ENCODE assay signal across 33 mouse cellular contexts in genomic region chr11:76936578-76936977, GRCm38 (mm10). TPM values are rescaled to one million over a fixed set of nuclear protein-coding genes. Genes with fewer than 3 reads are reported as not detected.
A peak's percentile ranks its signal among the peaks of the same experiment; 100 is the strongest.
DNase-seq lines count a peak whose midpoint lies in the region; ATAC-seq and TF ChIP-seq lines count a peak whose summit lies in the region.
"Had no signal": no experiment of that assay in that cellular context is flagged by ENCODE, and none has a peak within 500 bp of the region (broad histone marks: within the 10 kb centered on the region; RNA-seq: fewer than 3 reads in every experiment).

No protein-coding gene starts in this region.

- 64% methylated on average over 5 of the region's 5 CpGs for WGBS in heart, adult 2 months
- WGBS in midbrain, postnatal 0 days = 78% methylated on average over 5 of the region's 5 CpGs
- WGBS in midbrain, embryonic 10.5 days = 85% methylated on average over 5 of the region's 5 CpGs
- WGBS in stomach, postnatal 0 days = 64% methylated on average over 5 of the region's 5 CpGs

- H3K9me3 ChIP-seq in midbrain, postnatal 0 days (ENCODE audit: low read length) = no peaks in the 10 kb centered on the region
- no peaks in the 10 kb centered on the region for H3K9me3 ChIP-seq in midbrain, embryonic 10.5 days (replicated peaks)
- no peaks in the 10 kb centered on the region for H3K9me3 ChIP-seq in stomach, postnatal 0 days (ENCODE audit: control insufficient read depth, low read length)
- H3K9me3 ChIP-seq: forebrain, embryonic 13.5 days; heart, embryonic 10.5 days; hindbrain, embryonic 10.5 days; limb, embryonic 15.5 days; liver, embryonic 15.5 days; midbrain, embryonic 15.5 days; neural tube, embryonic 13.5 days had no signal

- no peaks in the 10 kb centered on the region for H3K79me2 ChIP-seq in heart, adult 2 months (replicated peaks; ENCODE audit: control insufficient read depth, insufficient read depth, low read length)

- no peak for ATAC-seq in midbrain, postnatal 0 days (ENCODE audit: low FRiP score)
- ATAC-seq in stomach, postnatal 0 days (ENCODE audit: low FRiP score, low TSS enrichment) = no peak
- ATAC-seq: forebrain, embryonic 13.5 days; midbrain, embryonic 15.5 days had no signal

- H3K4me3 ChIP-seq in heart, adult 2 months = no peak overlapping the region
- H3K4me3 ChIP-seq in layer of hippocampus, adult 2 months = no peak overlapping the region
- H3K4me3 ChIP-seq in midbrain, postnatal 0 days (ENCODE audit: low read depth, low read length) = no peak overlapping the region
- no peak overlapping the region for H3K4me3 ChIP-seq in midbrain, embryonic 10.5 days
- no peak overlapping the region for H3K4me3 ChIP-seq in stomach, postnatal 0 days (ENCODE audit: low read depth, low read length)
- H3K4me3 ChIP-seq: embryonic facial prominence, embryonic 12.5 days; erythroblast, embryonic 14.5 days; forebrain, embryonic 13.5 days; gastrocnemius, adult 2 months; heart, embryonic 10.5 days; hindbrain, embryonic 10.5 days; limb, embryonic 15.5 days; liver, embryonic 15.5 days; midbrain, embryonic 15.5 days; myocyte; neural tube, embryonic 13.5 days had no signal

- no peak overlapping the region for H3K4me2 ChIP-seq in midbrain, postnatal 0 days (ENCODE audit: low read depth, low read length, poor library complexity, severe bottlenecking)
- no peak overlapping the region for H3K4me2 ChIP-seq in stomach, postnatal 0 days (replicated peaks; ENCODE audit: low read depth)
- H3K4me2 ChIP-seq: embryonic facial prominence, embryonic 12.5 days; forebrain, embryonic 13.5 days; limb, embryonic 15.5 days; liver, embryonic 15.5 days; midbrain, embryonic 15.5 days; neural tube, embryonic 13.5 days had no signal

- no peak for TF ChIP-seq POLR2A in heart, adult 2 months (IDR thresholded peaks at IDR 0.05; ENCODE audit: insufficient read depth, low read depth, low read length)

- TF ChIP-seq EP300 in heart, adult 2 months (IDR thresholded peaks at IDR 0.05; ENCODE audit: insufficient read depth, low read depth, low read length) = no peak
- no peak for TF ChIP-seq EP300 in stomach, postnatal 0 days (optimal IDR thresholded peaks at IDR 0.05)

- H3K4me1 ChIP-seq in heart, adult 2 months (ENCODE audit: control insufficient read depth, insufficient read depth, low read length) = no peaks in the 10 kb centered on the region
- H3K4me1 ChIP-seq in midbrain, postnatal 0 days (ENCODE audit: insufficient read depth, low read length) = no peaks in the 10 kb centered on the region
- no peaks in the 10 kb centered on the region for H3K4me1 ChIP-seq in midbrain, embryonic 10.5 days
- H3K4me1 ChIP-seq in stomach, postnatal 0 days (replicated peaks; ENCODE audit: control insufficient read depth, insufficient read depth) = no peaks in the 10 kb centered on the region
- H3K4me1 ChIP-seq: embryonic facial prominence, embryonic 12.5 days; forebrain, embryonic 13.5 days; heart, embryonic 10.5 days; hindbrain, embryonic 10.5 days; limb, embryonic 15.5 days; liver, embryonic 15.5 days; midbrain, embryonic 15.5 days; neural tube, embryonic 13.5 days had no signal

- intact Hi-C loops in heart, adult 2 months (cut with DNase I) = no loop called here
- intact Hi-C loops in heart, postnatal 25 days (cut with DNase I) = no loop called here

- DNase-seq in heart, adult 2 months = no peak
- DNase-seq in heart, postnatal 25 days (ENCODE audit: low spot score) = no peak
- no peak for DNase-seq in layer of hippocampus, adult 2 months (ENCODE audit: low spot score in 2 of 2)
- no peak for DNase-seq in layer of hippocampus, postnatal 10 days (ENCODE audit: low spot score in 2 of 2)
- DNase-seq in midbrain, postnatal 0 days (ENCODE audit: low spot score) = peak; percentile 12
- no peak for DNase-seq in midbrain, embryonic 10.5 days (ENCODE audit: low spot score)
- no peak for DNase-seq in stomach, postnatal 0 days (ENCODE audit: low spot score)
- DNase-seq in cerebellum, postnatal 25 days = no peak
- DNase-seq: adrenal gland, postnatal 25 days; B cell, adult 2 months; cerebellum, adult 9-11 months; gastrocnemius, adult 2 months; kidney, adult 18-20 months; kidney, postnatal 10 days; lung, postnatal 4 days; right cerebral cortex, adult 18-20 months; thymus, adult 2 months had no signal

- H3K27ac ChIP-seq in heart, adult 2 months = no peak overlapping the region
- no peak overlapping the region for H3K27ac ChIP-seq in layer of hippocampus, adult 2 months
- no peak overlapping the region for H3K27ac ChIP-seq in midbrain, postnatal 0 days (ENCODE audit: low read depth, low read length)
- H3K27ac ChIP-seq in midbrain, embryonic 10.5 days (replicated peaks) = no peak overlapping the region
- H3K27ac ChIP-seq in stomach, postnatal 0 days (replicated peaks) = no peak overlapping the region
- H3K27ac ChIP-seq: embryonic facial prominence, embryonic 12.5 days; forebrain, embryonic 13.5 days; gastrocnemius, adult 2 months; heart, embryonic 10.5 days; hindbrain, embryonic 10.5 days; limb, embryonic 15.5 days; liver, embryonic 15.5 days; midbrain, embryonic 15.5 days; neural tube, embryonic 13.5 days had no signal

- no peak overlapping the region for H3K9ac ChIP-seq in heart, adult 2 months (ENCODE audit: low read depth, low read length)
- H3K9ac ChIP-seq in midbrain, postnatal 0 days (replicated peaks; ENCODE audit: low read length, poor library complexity, severe bottlenecking) = no peak overlapping the region
- no peak overlapping the region for H3K9ac ChIP-seq in stomach, postnatal 0 days (ENCODE audit: low read length)
- H3K9ac ChIP-seq: embryonic facial prominence, embryonic 12.5 days; forebrain, embryonic 13.5 days; limb, embryonic 15.5 days; liver, embryonic 15.5 days; midbrain, embryonic 15.5 days; neural tube, embryonic 13.5 days had no signal

- no peaks in the 10 kb centered on the region for H3K36me3 ChIP-seq in heart, adult 2 months (ENCODE audit: control insufficient read depth, insufficient read depth, low read length)
- H3K36me3 ChIP-seq in midbrain, postnatal 0 days (ENCODE audit: insufficient read depth, low read length) = no peaks in the 10 kb centered on the region
- no peaks in the 10 kb centered on the region for H3K36me3 ChIP-seq in midbrain, embryonic 10.5 days
- no peaks in the 10 kb centered on the region for H3K36me3 ChIP-seq in stomach, postnatal 0 days (ENCODE audit: control insufficient read depth, insufficient read depth, low read length)
- H3K36me3 ChIP-seq: embryonic facial prominence, embryonic 12.5 days; heart, embryonic 10.5 days; hindbrain, embryonic 10.5 days; limb, embryonic 15.5 days; liver, embryonic 15.5 days; midbrain, embryonic 15.5 days; neural tube, embryonic 13.5 days had no signal

- TF ChIP-seq CTCF in heart, adult 2 months (IDR thresholded peaks at IDR 0.05) = peak; percentile 24; the same call in 1 of the 2 replicates
- TF ChIP-seq CTCF in layer of hippocampus, adult 2 months (conservative IDR thresholded peaks at IDR 0.05) = peak; percentile 68
- TF ChIP-seq CTCF in midbrain, postnatal 0 days (IDR thresholded peaks at IDR 0.05) = peak; percentile 42
- TF ChIP-seq CTCF in stomach, postnatal 0 days (IDR thresholded peaks at IDR 0.05; ENCODE audit: low read depth) = peak; percentile 60

- H3K27me3 ChIP-seq in heart, adult 2 months (ENCODE audit: control insufficient read depth, insufficient read depth, low read length) = no peaks in the 10 kb centered on the region
- H3K27me3 ChIP-seq in midbrain, postnatal 0 days (ENCODE audit: insufficient read depth, low read length) = no peaks in the 10 kb centered on the region
- H3K27me3 ChIP-seq in midbrain, embryonic 10.5 days (ENCODE audit: low read depth, poor library complexity, severe bottlenecking) = no peaks in the 10 kb centered on the region
- no peaks in the 10 kb centered on the region for H3K27me3 ChIP-seq in stomach, postnatal 0 days (ENCODE audit: control insufficient read depth, insufficient read depth, low read length)
- H3K27me3 ChIP-seq: embryonic facial prominence, embryonic 12.5 days; limb, embryonic 15.5 days; midbrain, embryonic 15.5 days; neural tube, embryonic 13.5 days had no signal

RNA-seq across cellular contexts. Expression of gene Blmh, which starts 12.0 kb away (rescaled TPM):
- total RNA-seq in heart, adult 2 months (2021) = 10 to 100 TPM; 27.6 to 32.7 TPM
- 12.9 and 18.4 TPM in 2 replicates for polyA plus RNA-seq in heart, adult 2 months (2012; rRNA removed)
- 10 to 100 TPM; 36.8 to 41.5 TPM for total RNA-seq in heart, postnatal 25 days (2021)
- 10 to 100 TPM; 57.7 to 58.2 TPM for total RNA-seq in layer of hippocampus, adult 2 months (2021)
- total RNA-seq in layer of hippocampus, postnatal 10 days (2021) = 10 to 100 TPM; 85.0 to 91.7 TPM
- 88.5 and 90.8 TPM in 2 replicates for total RNA-seq in midbrain, postnatal 0 days (2014; rRNA removed)
- 116 and 127 TPM in 2 replicates for polyA plus RNA-seq in midbrain, postnatal 0 days (2015; fragmentation: Nextera tagmentation; extraction: Ambion mirVana)
- polyA plus RNA-seq in midbrain, embryonic 10.5 days (2016; fragmentation: Nextera tagmentation; extraction: Ambion mirVana) = 205 and 212 TPM in 2 replicates
- 118 TPM in 2 replicates for polyA plus RNA-seq in stomach, postnatal 0 days (2015; fragmentation: Nextera tagmentation; extraction: Ambion mirVana)

RNA-seq across cellular contexts. Expression of gene Tmigd1, which starts 34.6 kb away (rescaled TPM):
- under 1 TPM; 0.47 to 0.57 TPM for total RNA-seq in heart, adult 2 months (2021)
- 0.16 and 0.20 TPM in 2 replicates for polyA plus RNA-seq in heart, adult 2 months (2012; rRNA removed)
- total RNA-seq in heart, postnatal 25 days (2021) = under 1 TPM; 0.45 to 0.47 TPM
- total RNA-seq in layer of hippocampus, adult 2 months (2021) = not detected
- not detected for total RNA-seq in layer of hippocampus, postnatal 10 days (2021)
- not detected in 2 replicates for total RNA-seq in midbrain, postnatal 0 days (2014; rRNA removed)
- polyA plus RNA-seq in midbrain, postnatal 0 days (2015; fragmentation: Nextera tagmentation; extraction: Ambion mirVana) = 0.18 TPM in 1 of 2 replicates, not detected in the other
- 0.09 TPM in 1 of 2 replicates, not detected in the other for polyA plus RNA-seq in midbrain, embryonic 10.5 days (2016; fragmentation: Nextera tagmentation; extraction: Ambion mirVana)
- 1.7 and 1.9 TPM in 2 replicates for polyA plus RNA-seq in stomach, postnatal 0 days (2015; fragmentation: Nextera tagmentation; extraction: Ambion mirVana)
- total RNA-seq: layer of hippocampus, adult 8-10 months; left cerebral cortex, adult 18-20 months; left cerebral cortex, postnatal 36 days; megakaryocyte-erythroid progenitor cell, adult 5-6 weeks; MEL had no signal
- polyA plus RNA-seq: embryonic facial prominence, embryonic 12.5 days; erythroblast, embryonic 14.5 days; frontal cortex, adult 2 months; liver, embryonic 15.5 days; midbrain, embryonic 15.5 days; myocyte had no signal
